Mouse (Mus musculus) CD4-positive, CD25-positive, alpha-beta regulatory T cell (primary cell): ENCODE data around the gene Heph. TPM values are rescaled to one million over a fixed set of nuclear protein-coding genes. Genes with fewer than 3 reads are reported as not detected.

Experiments used
- polyA plus RNA-seq: library from polyadenylated mRNA; unstranded; fragments of 100-300 nt; shearing (Covaris generic); gene quantifications from one replicate; pipeline ENCODE4 v1.2.1, GENCODE M21; 2017

The Heph gene
- not detected for polyA plus RNA-seq

DNA sequence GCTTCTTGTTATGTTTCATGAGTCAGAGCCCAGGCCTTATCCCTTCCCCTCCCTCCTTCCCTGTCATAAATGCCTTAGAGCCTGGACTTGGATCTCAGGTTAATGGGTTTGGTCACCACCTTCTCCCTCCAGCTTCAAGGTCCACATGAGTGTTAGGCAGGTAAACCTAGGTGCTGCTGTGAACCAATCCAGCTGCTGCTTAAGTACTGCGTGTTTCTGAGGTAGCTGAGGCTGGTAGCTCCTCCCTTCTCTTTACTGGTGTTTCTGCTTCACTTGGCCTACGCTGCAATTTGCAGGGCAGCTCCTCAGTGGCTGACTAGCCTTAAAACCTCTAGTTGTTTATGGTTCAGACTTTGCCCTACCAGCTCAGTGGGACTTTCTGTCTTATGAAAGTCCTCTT is at the start of gene Heph:
Gene Heph, plus strand, starts transcription at position 211 of the 400 bp plus-strand sequence.

DNA sequence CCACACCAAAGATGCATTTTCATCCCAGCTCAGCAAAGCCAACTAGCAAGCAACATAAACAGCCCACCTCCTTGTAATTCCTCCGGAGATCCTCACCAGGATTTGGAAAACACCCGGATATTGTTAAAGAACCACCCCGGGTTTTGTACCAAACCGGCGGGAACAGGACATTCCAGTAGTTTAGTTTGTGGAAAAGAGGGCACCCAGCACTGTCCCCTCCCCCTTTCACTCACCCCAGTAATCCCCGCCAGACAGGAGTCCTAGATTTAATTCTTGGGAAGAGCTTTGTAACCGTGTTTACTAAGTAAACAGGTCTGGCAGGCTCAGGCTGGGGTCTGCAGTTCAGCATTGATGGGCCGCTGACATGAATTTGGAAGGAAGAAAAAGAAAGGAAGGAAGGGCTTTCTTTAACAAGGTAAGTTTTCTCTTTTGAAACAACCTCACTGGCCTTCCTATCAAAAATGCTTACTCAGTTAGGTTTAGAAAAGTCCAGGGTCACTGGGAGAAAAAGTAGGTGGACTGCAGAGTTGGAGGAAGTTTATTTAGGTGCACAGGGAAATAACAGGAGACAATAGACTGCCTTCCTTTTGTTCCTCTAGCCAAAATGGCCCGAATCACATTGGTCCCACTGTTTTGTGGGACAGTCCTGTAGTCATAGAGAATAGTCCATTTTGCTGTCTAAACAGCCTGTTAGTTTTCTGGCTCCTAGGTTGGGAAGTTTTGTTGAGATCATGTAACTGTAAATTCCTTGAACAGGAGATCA is 1.2 kb downstream of the Heph start, which contains the start of gene Hsf3:
Gene Hsf3, minus strand, starts transcription at position 94 of the 763 bp plus-strand sequence.

Other genes with a start within 250 kb of the Heph start
- not detected for gene Vsig4, start 161.9 kb upstream of the Heph start, polyA plus RNA-seq
- gene Hsf3, start 935 bp downstream of the Heph start, polyA plus RNA-seq, result not detected